Mouse (Mus musculus) small intestine, adult 2 months (tissue): ENCODE measurements around the gene Fgb.

Experiments
- CTCF ChIP-seq: fragments of 200-500 bp; IDR thresholded peaks from 2 replicates; pipeline ENCODE4 v1.5.1; 2012; ENCODE audit warnings: low read depth, mild to moderate bottlenecking, control low read depth, inconsistent platforms, low read length, moderate library complexity, mixed read lengths; ENCODE audit not compliant: insufficient replicate concordance, insufficient read length; ENCODE audit errors: extremely low read depth
- POLR2A ChIP-seq: fragments of 200-500 bp; IDR thresholded peaks from 2 replicates; pipeline ENCODE4 v1.6.1; 2012; ENCODE audit warnings: low read depth, mild to moderate bottlenecking, control low read depth, inconsistent platforms, low read length, moderate library complexity

DNA sequence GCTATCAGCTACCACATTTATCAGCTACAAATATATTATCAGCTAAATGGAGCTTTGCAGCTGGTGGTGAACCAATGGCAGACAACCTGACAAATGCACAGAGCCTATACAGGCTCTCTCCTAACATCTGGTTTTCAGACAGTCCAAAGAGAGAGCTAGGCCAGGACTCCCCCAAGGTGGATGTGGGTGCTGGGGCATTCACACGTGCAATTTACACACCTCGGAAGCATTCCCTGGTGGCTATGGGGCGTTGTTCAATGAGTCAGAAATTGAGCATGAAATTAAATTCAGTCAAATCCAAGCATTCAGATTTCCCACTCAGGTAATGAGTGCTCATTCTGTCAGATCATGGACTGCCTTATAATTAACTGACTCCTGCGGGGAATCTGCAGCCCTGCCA lies 38.1 kb downstream of the Fgb start:
- TF ChIP-seq CTCF, result no peak
- no peak for TF ChIP-seq POLR2A
